Mouse (Mus musculus): ENCODE results near the gene Blm. TPM values are rescaled to one million over a fixed set of nuclear protein-coding genes. Genes with fewer than 3 reads are reported as not detected.

Blm gene
- polyA plus RNA-seq, 1 experiment, result not detected

DNA sequence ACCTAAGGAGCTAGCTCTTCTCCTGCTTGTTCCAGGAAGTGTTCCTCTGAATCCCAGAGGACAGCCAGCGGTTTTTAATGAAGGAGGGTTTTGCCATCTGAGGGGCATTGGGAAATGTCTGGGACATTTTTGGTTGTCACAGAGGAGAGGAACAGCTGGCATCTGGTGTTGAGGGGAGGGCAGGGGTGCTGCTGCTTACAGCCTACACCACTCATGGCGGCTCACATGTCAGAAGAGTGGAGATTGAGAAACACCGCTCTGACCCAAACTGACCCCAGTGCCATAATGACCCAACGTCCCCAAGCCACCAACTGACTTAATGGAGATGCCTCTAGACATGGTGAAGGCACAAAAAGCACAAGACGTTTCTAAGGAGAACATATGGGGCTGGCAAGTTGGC lies 27.0 kb upstream of the Blm start:
- WGBS, result 72% methylated on average over 5 of the region's 5 CpGs
- TF ChIP-seq POLR2A (IDR thresholded peaks at IDR 0.05; ENCODE audit: insufficient read depth, low read depth, low read length), result no peak
- TF ChIP-seq CTCF (IDR thresholded peaks at IDR 0.05; ENCODE audit: insufficient read depth, low read depth, low read length), result no peak
- no peak overlapping the region for H3K4me3 ChIP-seq (ENCODE audit: insufficient read depth, low read depth, low read length)

DNA sequence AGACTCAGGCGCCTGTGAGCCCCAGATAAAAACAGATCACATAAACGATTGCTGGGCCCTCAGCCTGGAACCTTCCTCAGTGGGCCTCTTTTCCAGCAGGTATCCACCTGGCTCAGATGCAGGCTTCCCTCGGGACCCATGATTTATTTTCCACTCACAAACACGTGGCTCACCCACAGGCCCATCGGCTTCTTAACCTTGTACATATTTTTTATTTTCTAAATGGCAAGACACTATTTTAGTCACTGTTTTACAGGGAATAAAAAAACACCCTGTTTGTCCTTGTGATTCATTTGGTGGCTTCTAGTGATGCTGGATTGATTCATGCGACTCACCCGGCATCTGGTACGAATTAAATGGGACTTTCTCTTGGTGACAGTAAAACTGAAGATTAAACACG lies 26.4 kb upstream of the Blm start:
- WGBS, result 62% methylated on average over 9 of the region's 9 CpGs
- no peak overlapping the region for H3K4me3 ChIP-seq (ENCODE audit: insufficient read depth, low read depth, low read length)
- TF ChIP-seq POLR2A (IDR thresholded peaks at IDR 0.05; ENCODE audit: insufficient read depth, low read depth, low read length) (no peak), CTCF (IDR thresholded peaks at IDR 0.05; ENCODE audit: insufficient read depth, low read depth, low read length) (no peak)
- peaks cover 4% of the 10 kb centered on the region for H3K4me1 ChIP-seq (ENCODE audit: control insufficient read depth, insufficient read depth, low read length)
- no peak overlapping the region for H3K27ac ChIP-seq (ENCODE audit: insufficient read depth, low read depth, low read length)

More for the DNA sequence above, 27.0 kb upstream of the Blm start:
- Histone ChIP-seq H3K4me1 (ENCODE audit: control insufficient read depth, insufficient read depth, low read length) (no peaks in the 10 kb centered on the region), H3K27ac (ENCODE audit: insufficient read depth, low read depth, low read length) (no peak overlapping the region)

- Histone ChIP-seq H3K27ac (ENCODE audit: insufficient read depth, low read depth, low read length) (no peak overlapping the region), H3K4me3 (ENCODE audit: insufficient read depth, low read depth, low read length) (no peak overlapping the region), H3K4me1 (ENCODE audit: control insufficient read depth, insufficient read depth, low read length) (peaks cover 11% of the 10 kb centered on the region)
- 51% methylated on average over 5 of the region's 5 CpGs for WGBS
- no peak for TF ChIP-seq CTCF (IDR thresholded peaks at IDR 0.05; ENCODE audit: insufficient read depth, low read depth, low read length)
- TF ChIP-seq POLR2A (IDR thresholded peaks at IDR 0.05; ENCODE audit: insufficient read depth, low read depth, low read length), result no peak
Measured at GRCm38 (mm10) chr7:80558572-80558971, 23.7 kb upstream of the Blm start.

DNA sequence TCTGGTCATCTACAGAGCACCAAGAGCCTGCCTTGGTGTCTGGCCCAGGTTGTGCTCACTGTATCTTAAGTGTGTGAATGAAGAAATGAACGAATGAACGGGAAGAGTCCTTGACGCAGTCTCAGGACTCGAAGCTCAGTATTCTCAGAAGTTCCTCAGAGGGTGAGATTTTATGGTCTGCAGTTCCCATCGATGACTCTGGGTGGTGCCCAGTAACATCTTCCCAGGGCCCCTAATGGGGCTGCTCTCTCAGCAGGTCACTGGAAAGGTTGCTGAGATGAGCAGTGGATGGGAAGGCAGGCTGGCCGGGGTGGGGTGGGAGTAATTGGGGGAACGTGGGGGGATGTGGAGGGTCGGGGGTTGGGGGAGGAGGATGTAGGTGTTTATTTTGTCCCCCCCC lies 23.2 kb upstream of the Blm start:
- H3K27ac ChIP-seq (ENCODE audit: insufficient read depth, low read depth, low read length), result no peak overlapping the region
- TF ChIP-seq CTCF (IDR thresholded peaks at IDR 0.05; ENCODE audit: insufficient read depth, low read depth, low read length), result no peak
- TF ChIP-seq POLR2A (IDR thresholded peaks at IDR 0.05; ENCODE audit: insufficient read depth, low read depth, low read length), result no peak
- WGBS, result 65% methylated on average over 8 of the region's 8 CpGs
- no peak overlapping the region for H3K4me3 ChIP-seq (ENCODE audit: insufficient read depth, low read depth, low read length)
- peaks cover 11% of the 10 kb centered on the region for H3K4me1 ChIP-seq (ENCODE audit: control insufficient read depth, insufficient read depth, low read length)

DNA sequence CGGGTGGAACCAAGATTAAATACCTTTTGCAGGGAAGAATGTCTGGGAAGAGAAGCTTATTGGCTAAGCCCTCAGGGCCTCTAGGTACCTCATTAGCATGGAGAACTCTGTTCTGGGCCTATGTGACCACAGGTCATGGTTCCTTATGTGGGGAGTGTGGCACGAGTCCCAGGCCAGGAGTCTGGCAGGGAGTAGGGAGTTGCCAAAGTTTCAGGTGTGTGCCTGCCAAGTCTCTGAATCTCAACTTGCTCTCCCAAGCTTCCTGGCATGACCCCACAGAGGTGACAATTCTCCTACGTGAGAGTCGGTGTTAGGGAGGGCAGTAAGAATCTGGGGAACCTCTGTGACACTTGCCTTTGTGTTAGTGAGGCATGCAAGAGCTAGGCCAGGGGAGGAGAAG lies 22.2 kb upstream of the Blm start:
- TF ChIP-seq POLR2A (IDR thresholded peaks at IDR 0.05; ENCODE audit: insufficient read depth, low read depth, low read length), result no peak
- no peak for TF ChIP-seq CTCF (IDR thresholded peaks at IDR 0.05; ENCODE audit: insufficient read depth, low read depth, low read length)
- peaks cover 11% of the 10 kb centered on the region for H3K4me1 ChIP-seq (ENCODE audit: control insufficient read depth, insufficient read depth, low read length)
- H3K4me3 ChIP-seq (ENCODE audit: insufficient read depth, low read depth, low read length), result no peak overlapping the region
- 89% methylated on average over 4 of the region's 4 CpGs for WGBS
- H3K27ac ChIP-seq (ENCODE audit: insufficient read depth, low read depth, low read length), result no peak overlapping the region

- H3K4me3 ChIP-seq (ENCODE audit: insufficient read depth, low read depth, low read length), result no peak overlapping the region
- TF ChIP-seq CTCF (IDR thresholded peaks at IDR 0.05; ENCODE audit: insufficient read depth, low read depth, low read length) (no peak), POLR2A (IDR thresholded peaks at IDR 0.05; ENCODE audit: insufficient read depth, low read depth, low read length) (no peak)
- 77% methylated on average over 3 of the region's 3 CpGs for WGBS
- H3K4me1 ChIP-seq (ENCODE audit: control insufficient read depth, insufficient read depth, low read length), result peaks cover 11% of the 10 kb centered on the region
- no peak overlapping the region for H3K27ac ChIP-seq (ENCODE audit: insufficient read depth, low read depth, low read length)
Measured at GRCm38 (mm10) chr7:80556166-80556565, 21.2 kb upstream of the Blm start.

DNA sequence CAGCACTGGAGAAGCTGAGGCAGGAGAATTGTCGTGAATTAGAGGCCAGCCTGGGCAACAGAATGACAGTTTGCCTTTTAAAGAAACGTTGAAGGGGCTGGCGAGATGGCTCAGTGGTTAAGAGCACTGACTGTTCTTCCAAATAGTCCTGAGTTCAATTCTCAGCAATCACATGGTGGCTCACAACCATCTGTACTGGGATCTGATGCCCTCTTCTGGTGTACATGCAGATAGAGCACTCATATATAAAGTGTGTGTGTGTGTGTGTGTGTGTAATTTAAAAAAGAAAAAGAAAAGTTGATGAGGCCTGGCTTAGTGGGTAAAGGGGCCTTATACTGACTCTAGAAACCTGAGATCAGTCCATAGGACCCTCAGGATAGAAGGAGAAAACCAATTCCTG lies 20.2 kb upstream of the Blm start:
- Histone ChIP-seq H3K4me1 (ENCODE audit: control insufficient read depth, insufficient read depth, low read length) (peaks cover 11% of the 10 kb centered on the region), H3K4me3 (ENCODE audit: insufficient read depth, low read depth, low read length) (no peak overlapping the region), H3K27ac (ENCODE audit: insufficient read depth, low read depth, low read length) (peak overlapping the region; percentile 70)
- TF ChIP-seq POLR2A (IDR thresholded peaks at IDR 0.05; ENCODE audit: insufficient read depth, low read depth, low read length) (no peak), CTCF (IDR thresholded peaks at IDR 0.05; ENCODE audit: insufficient read depth, low read depth, low read length) (no peak)
- WGBS, result 54% methylated on average over 3 of the region's 3 CpGs

DNA sequence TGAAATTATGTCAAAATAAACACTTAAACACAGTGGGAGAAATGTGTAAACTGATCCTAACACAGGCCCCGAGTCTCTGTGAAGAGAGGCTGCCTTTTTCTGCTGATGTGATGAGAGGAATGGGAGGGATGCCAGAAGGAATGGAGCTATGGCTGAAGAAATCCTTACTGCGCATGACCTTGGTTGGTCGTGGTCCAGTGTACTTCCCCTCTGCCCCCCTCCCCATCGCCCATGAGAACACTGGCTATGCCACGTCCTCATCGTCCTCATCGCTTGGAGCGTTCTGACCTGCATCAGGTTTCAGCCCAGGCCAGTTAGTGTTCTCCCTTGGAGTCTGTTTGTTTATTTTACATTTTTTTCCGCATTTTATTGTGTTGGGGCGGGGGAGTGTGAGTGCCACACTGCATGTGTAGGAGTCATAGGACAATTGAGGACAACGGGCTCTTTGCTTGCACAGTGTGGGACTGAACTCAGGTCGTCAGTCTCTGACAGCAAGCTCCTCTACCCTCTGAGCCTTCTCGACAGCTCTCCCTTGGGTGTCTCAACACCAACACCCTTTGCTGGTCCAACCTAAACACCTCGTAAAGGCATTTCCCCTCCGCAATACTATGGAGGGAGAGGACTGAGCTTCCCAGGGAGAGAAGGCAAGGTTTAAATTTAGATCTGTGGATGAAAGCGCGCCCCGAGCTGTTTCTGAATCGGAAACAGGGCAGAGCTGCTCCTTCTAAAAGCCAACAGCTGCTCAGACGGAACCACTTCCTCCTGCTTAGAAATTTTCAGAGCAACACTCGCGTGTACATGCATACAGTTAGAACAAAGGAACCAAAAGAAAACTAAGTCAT lies 19.5 kb upstream of the Blm start:
- peak overlapping the region; percentile 70 for H3K27ac ChIP-seq (ENCODE audit: insufficient read depth, low read depth, low read length)
- 44% methylated on average over 22 of the region's 22 CpGs for WGBS
- TF ChIP-seq CTCF (IDR thresholded peaks at IDR 0.05; ENCODE audit: insufficient read depth, low read depth, low read length), result no peak
- TF ChIP-seq POLR2A (IDR thresholded peaks at IDR 0.05; ENCODE audit: insufficient read depth, low read depth, low read length), result no peak
- H3K4me1 ChIP-seq (ENCODE audit: control insufficient read depth, insufficient read depth, low read length), result peaks cover 11% of the 10 kb centered on the region
- H3K4me3 ChIP-seq (ENCODE audit: insufficient read depth, low read depth, low read length), result no peak overlapping the region

DNA sequence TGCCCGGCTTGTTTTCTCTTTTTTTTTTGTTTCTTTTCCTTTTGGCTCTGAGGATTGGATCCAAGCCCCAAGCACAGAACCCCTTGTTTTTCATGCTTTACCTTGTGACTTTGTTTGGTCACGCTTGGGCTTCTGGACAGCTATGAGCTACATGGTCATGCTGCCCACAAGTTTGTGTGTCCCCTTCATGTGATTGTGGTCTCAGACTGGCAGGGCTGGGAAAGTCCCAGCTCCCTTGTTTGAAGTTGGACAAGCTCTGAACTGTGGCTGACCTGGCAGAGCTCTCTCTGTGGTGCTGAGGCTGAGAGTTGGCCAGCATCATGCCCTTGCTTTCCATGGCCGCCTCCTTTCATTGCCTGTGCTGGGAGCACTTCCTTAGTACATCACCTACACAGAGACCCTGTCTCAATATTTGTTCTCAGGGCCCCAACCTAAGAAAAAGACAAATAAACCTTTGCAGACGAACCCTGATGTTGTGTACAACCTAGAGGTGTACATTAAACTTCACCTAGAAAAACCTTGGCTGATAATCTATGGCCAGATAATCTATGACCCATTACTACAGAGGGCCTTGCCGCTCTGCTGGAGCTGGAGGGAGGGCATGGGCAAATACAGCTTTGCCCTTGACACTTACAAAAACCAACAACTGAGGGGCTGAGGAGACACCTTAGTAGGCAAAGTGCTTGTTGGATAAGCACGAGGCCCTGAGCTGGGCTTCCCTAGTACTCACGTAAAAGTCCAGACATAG lies 13.8 kb upstream of the Blm start:
- 89% methylated on average over 7 of the region's 7 CpGs for WGBS
- H3K4me3 ChIP-seq (ENCODE audit: insufficient read depth, low read depth, low read length), result no peak overlapping the region
- TF ChIP-seq CTCF (IDR thresholded peaks at IDR 0.05; ENCODE audit: insufficient read depth, low read depth, low read length), result no peak
- no peak for TF ChIP-seq POLR2A (IDR thresholded peaks at IDR 0.05; ENCODE audit: insufficient read depth, low read depth, low read length)
- no peak overlapping the region for H3K27ac ChIP-seq (ENCODE audit: insufficient read depth, low read depth, low read length)
- H3K4me1 ChIP-seq (ENCODE audit: control insufficient read depth, insufficient read depth, low read length), result no peaks in the 10 kb centered on the region

Measured in olfactory bulb, adult 2 months (tissue).